Mouse (Mus musculus) kidney, embryonic 16.5 days (tissue): Measurements from ENCODE around the gene Samm50. TPM values are rescaled to one million over a fixed set of nuclear protein-coding genes. Genes with fewer than 3 reads are reported as not detected.

Experiments
- ATAC-seq: fragments of 200-750 bp; cut with Nextera tagmentation; 2 replicates; pipeline ENCODE4 v1.8.0; 2017; ENCODE audit warnings: moderate TSS enrichment; ENCODE audit not compliant: low FRiP score, low TSS enrichment
- H3K27ac ChIP-seq: fragments of 300-500 bp; sonication (generic); 2 replicates; pipeline ENCODE4 v1.5.1; 2014; ENCODE audit warnings: low read length
- H3K27me3 ChIP-seq: fragments of 300-500 bp; sonication (generic); 2 replicates; pipeline ENCODE4 v1.6.1; 2014; ENCODE audit warnings: low read length, control low read depth, mixed read lengths; ENCODE audit not compliant: insufficient read depth
- H3K36me3 ChIP-seq: fragments of 300-500 bp; sonication (generic); 2 replicates; pipeline ENCODE4 v1.6.1; 2014; ENCODE audit warnings: low read length, control low read depth, mixed read lengths; ENCODE audit not compliant: insufficient read depth
- H3K4me1 ChIP-seq: fragments of 300-500 bp; sonication (generic); 2 replicates; pipeline ENCODE4 v1.6.1; 2014; ENCODE audit warnings: low read length, control low read depth, mixed read lengths; ENCODE audit not compliant: insufficient read depth
- H3K4me2 ChIP-seq: fragments of 300-500 bp; sonication (generic); replicated peaks from 2 replicates; pipeline ENCODE4 v1.6.1; 2014; ENCODE audit warnings: low read depth, low read length
- H3K4me3 ChIP-seq: fragments of 300-500 bp; sonication (generic); 2 replicates; pipeline ENCODE4 v1.5.1; 2014; ENCODE audit warnings: mild to moderate bottlenecking, low read length
- H3K9ac ChIP-seq: fragments of 300-500 bp; sonication (generic); replicated peaks from 2 replicates; pipeline ENCODE4 v1.6.1; 2014; ENCODE audit warnings: low read length
- H3K9me3 ChIP-seq: fragments of 300-500 bp; sonication (generic); 2 replicates; pipeline ENCODE4 v1.6.1; 2016; ENCODE audit warnings: low read length, control low read depth
- WGBS: fragments of 180-500 bp; shearing (Covaris S2); extraction: QIAGEN DNeasy Blood & Tissue Kit; methylation state at CpG from one replicate; pipeline ENCODE4 v1.1.7; 2014; 5-methylcytosine and 5-hydroxymethylcytosine counted together
- polyA plus RNA-seq: library from polyadenylated mRNA; unstranded; fragments of >200 nt; fragmentation: Nextera tagmentation; extraction: Ambion mirVana; gene quantifications from 2 replicates; pipeline ENCODE4 v1.2.1, GENCODE M21; 2015

Samm50 gene
- polyA plus RNA-seq, 1 experiment from 2014 or later: 143 TPM

DNA sequence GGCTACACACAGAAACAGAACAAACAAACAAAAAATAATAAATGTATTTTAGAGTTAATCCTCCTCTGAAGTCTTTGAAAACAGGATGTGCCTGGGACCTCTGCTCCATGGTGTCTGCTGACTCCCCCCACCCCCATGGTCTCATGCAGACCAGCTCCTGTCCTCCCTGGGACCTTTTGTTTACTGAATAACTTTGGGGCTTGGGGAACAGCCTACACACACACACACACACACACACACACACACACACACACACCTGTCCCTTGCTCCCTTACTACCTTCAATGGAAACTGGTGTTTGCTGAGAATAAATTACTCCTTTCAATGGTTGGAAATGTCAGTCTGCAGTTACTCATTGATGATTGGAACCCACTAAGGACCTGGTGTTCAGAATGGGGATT, 24.0 kb downstream of the Samm50 start:
- peaks cover 13% of the 10 kb centered on the region for H3K36me3 ChIP-seq
- ATAC-seq: 0 out of 2 replicates have a peak, but pooled peaks have one; percentile 21
- no peak overlapping the region for H3K9ac ChIP-seq
- H3K4me1 ChIP-seq: peaks cover 56% of the 10 kb centered on the region
- H3K27me3 ChIP-seq: no peaks in the 10 kb centered on the region
- no peak overlapping the region for H3K4me3 ChIP-seq
- H3K27ac ChIP-seq: peak overlapping the region; percentile 89
- no peaks in the 10 kb centered on the region for H3K9me3 ChIP-seq
- no peak overlapping the region for H3K4me2 ChIP-seq

DNA sequence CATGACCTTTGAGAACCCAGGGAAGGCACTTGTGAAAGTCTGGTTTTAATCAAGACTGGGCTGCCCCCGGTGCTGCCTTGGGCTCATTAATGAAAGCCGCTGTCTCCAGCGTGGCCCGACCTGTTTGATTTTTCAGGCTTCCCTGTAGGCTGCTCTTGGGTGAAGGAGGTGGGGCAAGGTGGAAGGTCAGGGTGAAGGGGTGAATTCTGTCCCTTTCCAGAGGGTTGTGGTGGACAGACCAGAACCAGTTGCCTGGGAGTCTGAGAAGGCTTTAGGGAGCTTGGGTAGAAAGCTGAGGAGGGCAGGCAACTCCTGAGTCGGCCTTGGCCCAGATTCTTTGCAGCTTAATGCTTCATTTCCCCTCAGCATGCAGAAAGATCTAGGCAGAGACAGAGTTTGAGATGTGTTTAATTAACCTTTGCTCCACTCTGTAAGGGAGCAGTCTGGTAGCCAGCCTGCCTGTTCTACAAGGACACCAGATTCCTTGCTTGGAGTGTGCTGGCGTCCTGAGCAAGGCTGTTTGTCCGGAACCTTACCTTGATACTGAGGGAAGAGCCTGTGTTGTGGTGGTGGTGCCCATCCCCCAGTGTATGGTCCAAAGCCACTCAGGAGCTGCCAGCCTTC, 24.5 kb downstream of the Samm50 start:
- H3K27ac ChIP-seq: peak overlapping the region; percentile 89
- peak; percentile 66 for ATAC-seq

DNA sequence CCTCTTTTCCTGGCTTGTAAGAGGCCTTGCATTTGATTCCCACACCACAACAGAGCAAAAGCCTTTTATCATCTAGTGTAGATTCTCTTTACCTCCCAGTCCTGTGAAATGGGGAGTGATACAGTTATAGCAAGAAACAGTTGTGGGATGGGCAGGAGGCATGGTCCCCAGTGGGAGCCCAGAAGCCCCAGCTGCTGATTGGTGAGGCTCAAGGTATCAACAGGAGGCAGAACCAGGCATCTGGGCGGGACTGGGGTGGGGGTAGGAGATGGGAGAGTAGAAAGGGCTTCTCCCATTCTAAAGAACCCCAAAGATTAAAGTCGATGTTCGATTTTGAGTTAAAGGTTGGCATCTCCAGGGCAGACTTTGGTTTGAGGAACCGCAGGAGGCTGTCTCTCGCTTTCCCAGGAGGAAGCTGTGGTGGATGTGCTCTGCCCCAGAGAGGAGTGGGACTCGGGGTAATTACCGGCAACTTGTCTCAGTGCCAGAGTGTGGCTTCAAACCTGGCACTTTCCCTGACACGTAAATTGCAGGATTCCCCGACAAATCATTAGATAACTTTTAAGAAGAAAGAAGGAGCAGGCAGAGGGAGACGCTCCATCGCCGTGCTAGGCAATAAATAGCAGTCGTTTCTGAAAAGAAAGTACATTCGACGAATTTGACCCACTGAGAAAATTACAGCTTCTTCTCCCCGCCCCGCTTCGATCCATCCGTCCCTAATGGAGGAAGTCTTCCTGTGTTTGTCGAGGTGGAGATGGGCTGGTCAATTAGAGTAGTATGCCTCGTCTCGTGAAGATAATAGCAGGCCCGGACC, 26.1 kb downstream of the Samm50 start:
- WGBS: 23% methylated on average over 23 of the region's 23 CpGs
- H3K36me3 ChIP-seq: 0 out of 2 replicates have a peak, but pooled peaks cover 5% of the 10 kb centered on the region
- H3K27ac ChIP-seq: 0 out of 2 replicates have a peak overlapping the region, but pooled peaks have one; percentile 47
- H3K4me3 ChIP-seq: no peak overlapping the region
- no peaks in the 10 kb centered on the region for H3K9me3 ChIP-seq
- peaks cover 57% of the 10 kb centered on the region for H3K4me1 ChIP-seq
- H3K9ac ChIP-seq: no peak overlapping the region
- no peaks in the 10 kb centered on the region for H3K27me3 ChIP-seq
- ATAC-seq: no peak
- no peak overlapping the region for H3K4me2 ChIP-seq

More for the DNA sequence above, 24.5 kb downstream of the Samm50 start:
- H3K4me3 ChIP-seq: no peak overlapping the region
- 0 out of 2 replicates have a peak, but pooled peaks cover 7% of the 10 kb centered on the region for H3K36me3 ChIP-seq
- H3K9ac ChIP-seq: no peak overlapping the region
- H3K4me2 ChIP-seq: no peak overlapping the region
- H3K27me3 ChIP-seq: no peaks in the 10 kb centered on the region
- H3K9me3 ChIP-seq: no peaks in the 10 kb centered on the region
- peaks cover 56% of the 10 kb centered on the region for H3K4me1 ChIP-seq
- WGBS: 15% methylated on average over 7 of the region's 7 CpGs

DNA sequence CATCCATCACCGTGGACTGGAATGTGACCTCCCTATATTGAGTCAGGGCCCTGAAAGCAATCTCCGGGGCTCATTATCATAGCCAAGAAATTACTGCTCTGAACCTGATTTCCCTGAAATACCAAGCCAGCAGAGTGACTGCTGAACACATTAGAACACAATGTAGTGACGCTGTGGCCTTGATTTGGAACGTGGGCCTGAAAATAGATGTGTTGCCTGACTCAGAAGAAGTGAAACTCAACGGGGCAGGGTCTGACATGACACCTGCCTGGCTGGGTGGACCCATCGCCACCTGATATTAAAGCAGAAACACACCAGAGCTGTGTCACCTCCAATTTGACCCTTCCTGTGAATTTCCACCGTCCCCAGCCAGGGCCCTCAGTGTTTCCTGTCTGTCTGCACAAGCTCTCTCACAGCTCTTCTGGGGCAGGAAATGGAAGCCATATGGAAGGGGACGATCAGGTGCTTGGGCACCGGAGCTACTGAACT, 26.8 kb downstream of the Samm50 start:
- ATAC-seq: no peak
- no peak overlapping the region for H3K4me2 ChIP-seq
- no peak overlapping the region for H3K4me3 ChIP-seq
- no peaks in the 10 kb centered on the region for H3K9me3 ChIP-seq
- WGBS: 15% methylated on average over 9 of the region's 9 CpGs
- no peak overlapping the region for H3K9ac ChIP-seq
- peak overlapping the region; percentile 47 for H3K27ac ChIP-seq
- no peaks in the 10 kb centered on the region for H3K27me3 ChIP-seq
- H3K36me3 ChIP-seq: 0 out of 2 replicates have a peak, but pooled peaks cover 5% of the 10 kb centered on the region
- peaks cover 51% of the 10 kb centered on the region for H3K4me1 ChIP-seq

DNA sequence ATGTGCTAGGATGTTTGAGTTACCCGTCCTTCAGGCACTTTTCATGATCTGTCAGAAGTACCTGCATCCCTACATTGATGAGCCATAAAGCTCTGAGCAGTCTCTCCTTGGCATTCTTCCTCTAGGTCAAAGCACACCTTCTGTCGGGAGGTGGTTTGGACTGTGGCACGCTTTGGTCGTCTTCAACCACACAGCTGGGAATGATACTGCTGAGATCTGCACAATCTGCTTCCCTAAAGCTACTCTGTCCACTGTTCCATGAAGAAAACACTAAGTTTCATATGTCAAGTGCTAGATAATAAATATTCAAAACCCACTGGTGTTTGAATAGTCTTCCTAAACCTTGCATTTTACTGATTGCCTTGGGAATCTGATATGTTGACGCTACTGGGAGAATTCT, 29.5 kb downstream of the Samm50 start:
- no peak for ATAC-seq
- H3K36me3 ChIP-seq: no peaks in the 10 kb centered on the region
- no peak overlapping the region for H3K9ac ChIP-seq
- no peaks in the 10 kb centered on the region for H3K9me3 ChIP-seq
- no peak overlapping the region for H3K27ac ChIP-seq
- H3K4me1 ChIP-seq: peaks cover 25% of the 10 kb centered on the region
- no peak overlapping the region for H3K4me3 ChIP-seq
- no peak overlapping the region for H3K4me2 ChIP-seq
- H3K27me3 ChIP-seq: no peaks in the 10 kb centered on the region
- WGBS: 47% methylated on average over 5 of the region's 5 CpGs

DNA sequence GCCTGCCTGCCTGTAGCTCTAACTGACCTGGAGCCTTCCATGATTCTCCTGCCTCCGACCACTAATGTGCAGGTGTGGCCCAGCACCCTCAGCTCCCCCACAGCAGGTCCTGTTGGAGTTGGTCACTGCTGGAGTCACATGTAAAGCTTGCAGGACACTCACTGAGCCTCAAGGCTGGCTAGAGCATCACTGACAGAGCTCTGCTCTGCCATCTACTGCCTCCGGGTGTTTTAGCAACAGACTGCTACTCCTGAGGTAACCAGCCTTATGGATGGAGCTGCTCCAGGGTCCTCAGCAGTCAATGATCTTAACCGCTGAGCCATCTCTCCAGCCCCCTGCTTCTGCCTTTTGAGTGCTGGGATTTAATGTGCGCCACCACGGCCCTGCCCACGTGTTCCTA, 31.4 kb downstream of the Samm50 start:
- Histone ChIP-seq H3K36me3 (no peaks in the 10 kb centered on the region), H3K4me3 (no peak overlapping the region), H3K27ac (no peak overlapping the region), H3K9me3 (no peaks in the 10 kb centered on the region), H3K4me2 (no peak overlapping the region), H3K9ac (no peak overlapping the region), H3K4me1 (peaks cover 13% of the 10 kb centered on the region), H3K27me3 (no peaks in the 10 kb centered on the region)
- ATAC-seq: no peak
- 35% methylated on average over 6 of the region's 6 CpGs for WGBS

DNA sequence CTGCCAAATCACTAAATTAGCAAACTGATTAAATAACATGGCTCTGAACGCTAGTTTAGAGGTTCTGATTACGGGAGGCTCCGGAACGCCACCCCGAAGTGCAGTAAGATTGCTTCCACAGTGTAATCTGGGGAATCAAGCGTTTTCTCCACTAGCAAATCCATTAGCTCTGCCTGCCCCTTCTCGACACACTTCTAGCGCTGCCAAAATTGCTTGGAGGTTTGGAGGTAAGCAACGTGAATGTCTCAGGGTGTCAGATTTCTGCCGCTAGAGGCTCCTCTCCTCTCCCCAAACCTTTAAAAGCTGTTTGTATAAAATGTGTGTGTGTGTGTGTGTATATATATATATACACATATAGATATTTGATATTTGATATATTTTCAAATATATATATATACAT, 32.7 kb downstream of the Samm50 start:
- WGBS: 32% methylated on average over 10 of the region's 10 CpGs
- no peak for ATAC-seq
- Histone ChIP-seq H3K9me3 (no peaks in the 10 kb centered on the region), H3K4me1 (0 out of 2 replicates have a peak, but pooled peaks cover 4% of the 10 kb centered on the region), H3K9ac (no peak overlapping the region), H3K36me3 (no peaks in the 10 kb centered on the region), H3K27me3 (peaks cover 3% of the 10 kb centered on the region), H3K4me2 (no peak overlapping the region), H3K4me3 (no peak overlapping the region), H3K27ac (no peak overlapping the region)

DNA sequence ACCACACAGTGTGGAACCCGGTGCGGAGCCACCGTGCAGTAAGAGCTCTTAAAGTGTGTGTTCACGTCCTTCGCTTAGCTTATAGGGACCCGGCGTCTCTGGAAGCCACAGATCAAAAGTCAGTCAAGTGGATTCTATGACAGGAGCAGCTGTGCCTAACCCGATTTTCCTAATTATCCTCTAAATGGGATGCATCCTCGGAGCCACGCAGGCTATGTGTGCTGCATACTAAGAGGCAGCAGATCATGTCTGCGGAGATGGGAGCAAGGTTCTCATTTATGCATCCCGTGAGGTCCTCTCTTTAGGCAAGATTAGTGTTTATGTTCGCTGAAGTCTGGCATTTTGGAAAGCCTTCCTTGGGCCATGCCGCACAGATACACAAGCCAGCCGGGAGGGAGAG, 34.9 kb downstream of the Samm50 start:
- H3K27me3 ChIP-seq: peaks cover 6% of the 10 kb centered on the region
- no peak overlapping the region for H3K4me3 ChIP-seq
- WGBS: 80% methylated on average over 15 of the region's 15 CpGs
- H3K4me1 ChIP-seq: peaks cover 13% of the 10 kb centered on the region
- no peak overlapping the region for H3K27ac ChIP-seq
- ATAC-seq: no peak
- H3K4me2 ChIP-seq: no peak overlapping the region
- no peaks in the 10 kb centered on the region for H3K36me3 ChIP-seq
- H3K9ac ChIP-seq: no peak overlapping the region
- no peaks in the 10 kb centered on the region for H3K9me3 ChIP-seq

DNA sequence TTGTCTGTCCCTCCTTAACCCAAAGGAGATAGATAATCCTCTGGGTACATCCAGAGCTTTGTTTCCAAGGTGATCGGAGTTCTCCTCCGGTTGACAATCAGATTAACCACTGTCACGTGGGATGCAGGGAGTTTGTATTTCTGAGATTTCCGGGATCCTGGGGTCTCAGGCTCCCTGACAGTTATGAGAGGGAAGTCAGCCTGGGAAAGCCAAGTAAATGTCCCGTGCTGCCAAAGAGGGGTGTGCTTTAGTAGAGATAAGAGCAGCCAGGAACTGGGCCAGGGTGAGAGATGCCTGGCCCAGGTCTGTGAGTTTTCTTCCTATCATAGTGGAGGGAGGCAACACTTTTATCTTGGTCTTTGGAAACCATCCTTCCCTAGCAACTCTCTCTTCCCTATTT, 38.6 kb downstream of the Samm50 start:
- peaks cover 6% of the 10 kb centered on the region for H3K27me3 ChIP-seq
- no peak overlapping the region for H3K9ac ChIP-seq
- H3K4me2 ChIP-seq: no peak overlapping the region
- 13% methylated on average over 5 of the region's 5 CpGs for WGBS
- no peak overlapping the region for H3K27ac ChIP-seq
- no peaks in the 10 kb centered on the region for H3K36me3 ChIP-seq
- H3K9me3 ChIP-seq: no peaks in the 10 kb centered on the region
- ATAC-seq: no peak
- H3K4me1 ChIP-seq: peaks cover 13% of the 10 kb centered on the region
- no peak overlapping the region for H3K4me3 ChIP-seq
